Comparison of ENCODE assay signal across 8 mouse cellular contexts in the genomic region with DNA sequence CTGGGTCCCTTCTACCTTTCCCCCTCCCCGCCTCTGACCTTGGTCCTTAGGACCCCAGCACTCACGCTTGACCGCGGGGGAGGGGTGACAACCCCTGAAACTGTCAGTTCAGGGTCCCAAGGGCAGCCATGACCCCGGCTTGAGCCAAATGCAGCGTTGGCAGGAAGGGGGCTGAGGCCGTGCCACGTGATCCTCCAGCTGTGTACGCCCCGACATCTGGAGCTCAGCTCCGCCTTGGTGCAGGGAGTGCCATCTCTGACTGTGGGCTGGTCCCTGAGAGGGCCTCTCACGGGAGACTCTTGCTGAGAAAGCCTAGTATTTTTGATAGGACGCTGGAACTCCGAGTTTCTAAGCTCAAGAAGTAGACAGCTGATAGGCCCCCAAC. TPM values are rescaled to one million over a fixed set of nuclear protein-coding genes. Genes with fewer than 3 reads are reported as not detected.
DNase-seq lines count a peak whose midpoint lies in the region; ATAC-seq and TF ChIP-seq lines count a peak whose summit lies in the region.

Gene B3gnt9 (minus strand): TSS at position 188 of the 385 bp plus-strand sequence.

- H3K4me2 ChIP-seq in heart, postnatal 0 days (ENCODE audit: low read depth, low read length) = peak within 1 kb of the TSS; percentile 99

- H3K4me3 ChIP-seq in C2C12 (ENCODE audit: insufficient read depth, poor library complexity, severe bottlenecking) (peak within 1 kb of the TSS; percentile 55), macrophage (ENCODE audit: inconsistent target) (peak within 1 kb of the TSS; percentile 28; the same call in 1 of the 2 replicates)
- peak within 1 kb of the TSS; percentile 67 for H3K4me3 ChIP-seq in heart, postnatal 0 days (ENCODE audit: low read depth, low read length)

- peak within 1 kb of the TSS; percentile 78 for H3K27ac ChIP-seq in heart, postnatal 0 days (ENCODE audit: low read depth)
- H3K27ac ChIP-seq in macrophage = no peak within 1 kb of the TSS

- TF ChIP-seq CTCF in C2C12 (IDR thresholded peaks at IDR 0.05; ENCODE audit: control insufficient read depth, insufficient read depth, insufficient read length) = no peak
- no peak for TF ChIP-seq CTCF in heart, postnatal 0 days (IDR thresholded peaks at IDR 0.05; ENCODE audit: low read depth)

- no peaks in the 10 kb centered on the region for H3K9me3 ChIP-seq in heart, postnatal 0 days (replicated peaks; ENCODE audit: control insufficient read depth, low read length)

- H3K36me3 ChIP-seq in C2C12 (ENCODE audit: control insufficient read depth, insufficient read depth) (peaks cover 28% of the 10 kb centered on the region), macrophage (ENCODE audit: inconsistent target) (peaks cover 26% of the 10 kb centered on the region)
- H3K36me3 ChIP-seq in heart, postnatal 0 days (replicated peaks; ENCODE audit: control insufficient read depth, insufficient read depth, low read length) = peaks cover 34% of the 10 kb centered on the region

- TF ChIP-seq EP300 in heart, postnatal 0 days (IDR thresholded peaks at IDR 0.05; ENCODE audit: low read depth) = no peak

- no peaks in the 10 kb centered on the region for H3K79me3 ChIP-seq in C2C12 (ENCODE audit: low read depth)

- H3K79me2 ChIP-seq in C2C12 (ENCODE audit: control insufficient read depth, insufficient read depth) = no peaks in the 10 kb centered on the region
- H3K79me2 ChIP-seq in macrophage (ENCODE audit: inconsistent target) = no peaks in the 10 kb centered on the region

- peak within 1 kb of the TSS; percentile 80 for H3ac ChIP-seq in C2C12 (ENCODE audit: control insufficient read depth, insufficient read length, low read depth)

- H3K9ac ChIP-seq in heart, postnatal 0 days (replicated peaks; ENCODE audit: low read depth, low read length) = peak within 1 kb of the TSS; percentile 55

- H3K4me1 ChIP-seq in heart, postnatal 0 days (ENCODE audit: control insufficient read depth, insufficient read depth) = peaks cover 26% of the 10 kb centered on the region

- ATAC-seq in erythroid progenitor cell, adult 5-6 weeks (replicated peaks; ENCODE audit: low FRiP score, poor library complexity, severe bottlenecking) = peak; percentile 74
- peak; percentile 59 for ATAC-seq in heart, postnatal 0 days (ENCODE audit: insufficient read depth, low read depth)

- H3K27me3 ChIP-seq in C2C12 (ENCODE audit: control insufficient read depth, insufficient read depth, insufficient read length) = no peaks in the 10 kb centered on the region
- peaks cover 15% of the 10 kb centered on the region; the same call in 1 of the 2 replicates for H3K27me3 ChIP-seq in heart, postnatal 0 days (ENCODE audit: control insufficient read depth, insufficient read depth, low read length)

- 6% methylated on average over 14 of the region's 14 CpGs for WGBS in heart, postnatal 0 days
- 9% methylated on average over 14 of the region's 14 CpGs for WGBS in macrophage (ENCODE audit: missing documents)

- peak; percentile 89 for DNase-seq in NIH3T3 (ENCODE audit: low read depth)
- DNase-seq in heart, postnatal 0 days (ENCODE audit: low spot score) = peak; percentile 62
- peak; percentile 66 for DNase-seq in kidney, postnatal 14 days
- peak; percentile 70 to 81 for DNase-seq in spleen, postnatal 4 days (ENCODE audit: low spot score in 2 of 2)
- DNase-seq in layer of hippocampus, postnatal 10 days (ENCODE audit: low spot score in 2 of 2) = no peak

TF ChIP-seq in C2C12, 6 proteins besides CTCF, POLR2A, EP300 and RAD21:
- peak; percentile 5 for TF ChIP-seq MAX (IDR thresholded peaks at IDR 0.05)
- peak; percentile 29 for TF ChIP-seq MYOD1 (IDR thresholded peaks at IDR 0.05; ENCODE audit: control insufficient read depth, insufficient read length, low read depth)
- TF ChIP-seq USF1 (IDR thresholded peaks at IDR 0.05; ENCODE audit: low read depth) = peak; percentile 92
- TF ChIP-seq CEBPB (IDR thresholded peaks at IDR 0.05; ENCODE audit: low read depth) = no peak
- no peak for TF ChIP-seq MYOG (IDR thresholded peaks at IDR 0.05; ENCODE audit: control insufficient read depth, extremely low read depth, insufficient read length)

RNA-seq across cellular contexts. Expression of gene B3gnt9, which starts in this region (rescaled TPM):
- polyA plus RNA-seq in C2C12 (2012; fragmentation: generic; extraction: Trizol) = 7.6 TPM
- 1.7 and 2.9 TPM in 2 replicates for total RNA-seq in erythroid progenitor cell, adult 5-6 weeks (2015; ENCODE audit: low replicate concordance)
- 0.77 TPM in 1 of 2 replicates, not detected in the other for total RNA-seq in erythroid progenitor cell, adult 5-6 weeks (2017; ENCODE audit: low replicate concordance)
- 6.0 and 9.7 TPM in 2 replicates for total RNA-seq in heart, postnatal 0 days (2014; rRNA removed; ENCODE audit: low replicate concordance)
- 7.3 and 7.7 TPM in 2 replicates for polyA plus RNA-seq in heart, postnatal 0 days (2015; fragmentation: Nextera tagmentation; extraction: Ambion mirVana)
- total RNA-seq in macrophage (2018; cell fraction: chromatin; rRNA removed) = 1 to 10 TPM in 12 of 26 experiments, under 1 TPM in 14; 0.33 to 4.9 (median 0.96) TPM
- total RNA-seq in macrophage (2018; cell fraction: cytosol; rRNA removed) = 1 to 10 TPM in 24 of 26 experiments, under 1 TPM in 2; 0.88 to 4.0 (median 2.0) TPM
- total RNA-seq in macrophage (2018; cell fraction: nucleus; rRNA removed) = 1 to 10 TPM in 20 of 26 experiments, under 1 TPM in 6; 0.74 to 4.7 (median 1.3) TPM
- 1.8 to 2.8 TPM (median 2.4 TPM) in 3 replicates for polyA plus RNA-seq in macrophage (2018)
- total RNA-seq in layer of hippocampus, postnatal 10 days (2021) = 1 to 10 TPM; 3.4 to 4.2 TPM

Comparison
In these comparisons a context has a peak if more than half of its experiments do, and no peak if none do; other contexts are left out.
1. DNase-seq: peak in NIH3T3 (single experiment), heart, postnatal 0 days (single experiment), kidney, postnatal 14 days (single experiment) and spleen, postnatal 4 days (2 of 2); none in layer of hippocampus, postnatal 10 days (0 of 2).
2. Peak in every context shown above with its lines, with median percentiles within 50 percentile points of each other: H3K4me3 ChIP-seq.